Mouse (Mus musculus) limb, embryonic 15.5 days (tissue): ENCODE measurements around the gene Cd300c2. TPM values are rescaled to one million over a fixed set of nuclear protein-coding genes. Genes with fewer than 3 reads are reported as not detected.

Experiments
- ATAC-seq: fragments of 200-750 bp; cut with Nextera tagmentation; 2 replicates; pipeline ENCODE4 v1.8.0; 2017; ENCODE audit warnings: low read depth, moderate TSS enrichment; ENCODE audit not compliant: insufficient number of reproducible peaks, low FRiP score, low TSS enrichment
- H3K27ac ChIP-seq: fragments of 300-500 bp; sonication (generic); 2 replicates; pipeline ENCODE4 v1.5.1; 2015; ENCODE audit warnings: moderate library complexity, mild to moderate bottlenecking, inconsistent platforms
- H3K27me3 ChIP-seq: fragments of 300-500 bp; sonication (generic); 2 replicates; pipeline ENCODE4 v1.6.1; 2015; ENCODE audit warnings: inconsistent platforms
- H3K36me3 ChIP-seq: fragments of 300-500 bp; sonication (generic); 2 replicates; pipeline ENCODE4 v1.6.1; 2015; ENCODE audit warnings: inconsistent platforms
- H3K4me1 ChIP-seq: fragments of 300-500 bp; sonication (generic); 2 replicates; pipeline ENCODE4 v1.6.1; 2015; ENCODE audit warnings: inconsistent platforms
- H3K4me2 ChIP-seq: fragments of 300-500 bp; sonication (generic); 2 replicates; pipeline ENCODE4 v1.6.1; 2015; ENCODE audit warnings: mild to moderate bottlenecking, inconsistent platforms
- H3K4me3 ChIP-seq: fragments of 300-500 bp; sonication (generic); 2 replicates; pipeline ENCODE4 v1.5.1; 2015; ENCODE audit warnings: mild to moderate bottlenecking, inconsistent platforms
- H3K9ac ChIP-seq: fragments of 300-500 bp; sonication (generic); 2 replicates; pipeline ENCODE4 v1.6.1; 2015; ENCODE audit warnings: inconsistent platforms
- H3K9me3 ChIP-seq: fragments of 300-500 bp; sonication (generic); 2 replicates; pipeline ENCODE4 v1.6.1; 2016; ENCODE audit warnings: inconsistent platforms
- WGBS: fragments of 180-500 bp; shearing (Covaris S2); methylation state at CpG from one replicate; pipeline ENCODE4 v1.1.7; 2015; 5-methylcytosine and 5-hydroxymethylcytosine counted together
- polyA plus RNA-seq: library from polyadenylated mRNA; unstranded; fragments of >200 nt; fragmentation: Nextera tagmentation; extraction: Ambion mirVana; gene quantifications from 2 replicates; pipeline ENCODE4 v1.2.1, GENCODE M21; 2015

Gene Cd300c2
- polyA plus RNA-seq, 1 experiment from 2014 or later, result 3.0 TPM

- no peak overlapping the region for H3K9ac ChIP-seq
- no peak overlapping the region for H3K27ac ChIP-seq
- no peaks in the 10 kb centered on the region for H3K36me3 ChIP-seq
- H3K4me2 ChIP-seq, result no peak overlapping the region
- H3K9me3 ChIP-seq, result no peaks in the 10 kb centered on the region
- H3K4me3 ChIP-seq, result no peak overlapping the region
- H3K4me1 ChIP-seq, result no peaks in the 10 kb centered on the region
- 75% methylated on average over 1 of the region's 1 CpGs for WGBS
- H3K27me3 ChIP-seq, result no peaks in the 10 kb centered on the region
- no peak for ATAC-seq
These were observed 41.3 kb downstream of the Cd300c2 start for GRCm38 (mm10) chr11:114960369-114960768.

Other genes with a start within 250 kb of the Cd300c2 start
- gene Kif19a, start 236.5 kb downstream of the Cd300c2 start, polyA plus RNA-seq, result 0.15 and 0.17 TPM in 2 replicates
- 0.86 and 1.7 TPM in 2 replicates for gene Btbd17, start 205.9 kb downstream of the Cd300c2 start, polyA plus RNA-seq
- gene Gpr142, start 203.0 kb downstream of the Cd300c2 start, polyA plus RNA-seq, result not detected in 2 replicates
- gene Gprc5c, start 150.7 kb downstream of the Cd300c2 start, polyA plus RNA-seq, result 38.6 and 41.0 TPM in 2 replicates
- gene Cd300a, start 111.8 kb downstream of the Cd300c2 start, polyA plus RNA-seq, result 1.8 and 2.9 TPM in 2 replicates
- gene Cd300lb, start 67.5 kb downstream of the Cd300c2 start, polyA plus RNA-seq, result 0.46 and 1.2 TPM in 2 replicates
- not detected in 2 replicates for gene Cd300c, start 32.7 kb downstream of the Cd300c2 start, polyA plus RNA-seq
- 0.15 and 0.38 TPM in 2 replicates for gene Cd300ld, start 12.0 kb downstream of the Cd300c2 start, polyA plus RNA-seq
- not detected in 2 replicates for gene Cd300ld2, start 14.3 kb upstream of the Cd300c2 start, polyA plus RNA-seq
- not detected in 2 replicates for gene Cd300ld4, start 25.1 kb upstream of the Cd300c2 start, polyA plus RNA-seq
- not detected in 2 replicates for gene Cd300ld5, start 35.9 kb upstream of the Cd300c2 start, polyA plus RNA-seq
- gene Cd300ld3, start 46.5 kb upstream of the Cd300c2 start, polyA plus RNA-seq, result not detected in 2 replicates
- gene Cd300e, start 60.3 kb upstream of the Cd300c2 start, polyA plus RNA-seq, result 0.09 TPM in 1 of 2 replicates, not detected in the other
- gene Rab37, start 89.6 kb upstream of the Cd300c2 start, polyA plus RNA-seq, result 2.1 and 2.5 TPM in 2 replicates
- 0.46 and 0.65 TPM in 2 replicates for gene Cd300lf, start 132.1 kb upstream of the Cd300c2 start, polyA plus RNA-seq
- 41.8 and 43.9 TPM in 2 replicates for gene Slc9a3r1, start 161.5 kb upstream of the Cd300c2 start, polyA plus RNA-seq
- 15.8 and 15.9 TPM in 2 replicates for gene Tmem104, start 185.6 kb upstream of the Cd300c2 start, polyA plus RNA-seq
- 23.6 and 27.3 TPM in 2 replicates for gene Nat9, start 186.0 kb upstream of the Cd300c2 start, polyA plus RNA-seq